Mouse (Mus musculus) layer of hippocampus, adult 18-20 months (tissue): Measurements from ENCODE around the gene D830030K20Rik. TPM values are rescaled to one million over a fixed set of nuclear protein-coding genes. Genes with fewer than 3 reads are reported as not detected.
A peak's percentile ranks its signal among the peaks of the same experiment; 100 is the strongest.
"Not testable (repeated sequence)": the region's sequence is repeated elsewhere in the genome, so short reads cannot be mapped to it uniquely, and the experiment has no call there.

ENCODE experiments used
- DNase-seq, 2 experiments: peaks; one replicate each; pipeline ENCODE4 v3.0.0; 2022; ENCODE audit warnings: low spot score in 2 of 2
- long read RNA-seq: library from polyadenylated mRNA; stranded (forward); transcript quantifications from one replicate; pipeline ENCODE4 v2.0.0, GENCODE M21; 2021
- total RNA-seq, 2 experiments: library from RNA; stranded (reverse); gene quantifications; 2 replicates each; pipeline ENCODE4 v1.2.3; 2021

Gene D830030K20Rik
- total RNA-seq = 1 to 10 TPM; 3.4 to 3.9 TPM
- long read RNA-seq, partial matches to known transcripts = 0 of 4 reads
- long read RNA-seq, other reads (novel, unspliced or antisense) = 2 of 4 reads

GRCm38 (mm10) chr14:3208272-3209152 lies at the start of gene D830030K20Rik:
TSS of gene D830030K20Rik (plus strand) at chr14:3208488.
- DNase-seq = not testable (repeated sequence)

- DNase-seq = not testable (repeated sequence)
Measured at GRCm38 (mm10) chr14:3187955-3188354, 20.3 kb upstream of the D830030K20Rik start, which contains the start of gene Gm5795. TSS of gene Gm5795 (plus strand) at chr14:3188255.

- DNase-seq = peak in 1 of 2 experiments; percentile 31
Measured at GRCm38 (mm10) chr14:3209367-3209766, 1.1 kb downstream of the D830030K20Rik start.

GRCm38 (mm10) chr14:3262531-3262930 lies 54.2 kb downstream of the D830030K20Rik start:
- peak in 1 of 2 experiments; percentile 0 for DNase-seq

Other genes with a start within 250 kb of the D830030K20Rik start
- gene Gm2888, start 178.5 kb upstream of the D830030K20Rik start, total RNA-seq = not detected
- under 1 TPM in 1 of 2 experiments, not detected in 1; 0.27 TPM for gene Gm2897, start 159.2 kb upstream of the D830030K20Rik start, total RNA-seq
- not detected for gene Gm10340, start 74.5 kb upstream of the D830030K20Rik start, total RNA-seq
- not detected for gene Gm5795, start 20.2 kb upstream of the D830030K20Rik start, total RNA-seq
- gene Gm2956, start 124.1 kb downstream of the D830030K20Rik start, total RNA-seq = under 1 TPM in 1 of 2 experiments, not detected in 1; 0.52 TPM
- not detected for gene Gm10413, start 186.6 kb downstream of the D830030K20Rik start, total RNA-seq
- 1 to 10 TPM; 2.5 to 3.4 TPM for gene Gm10409, start 204.1 kb downstream of the D830030K20Rik start, total RNA-seq
- gene Gm3005, start 219.6 kb downstream of the D830030K20Rik start, total RNA-seq = not detected
- gene Gm10408, start 240.9 kb downstream of the D830030K20Rik start, total RNA-seq = not detected